Mouse (Mus musculus): ENCODE data around the gene Tmem184a. TPM values are rescaled to one million over a fixed set of nuclear protein-coding genes. Genes with fewer than 3 reads are reported as not detected.

Gene Tmem184a
- 0.80 and 0.85 TPM in 2 replicates for polyA plus RNA-seq (2015; fragmentation: Nextera tagmentation; extraction: Ambion mirVana)

GRCm38 (mm10) chr5:139819538-139820181 is at the start of gene Tmem184a:
Gene Tmem184a, minus strand, starts transcription at chr5:139819917.

DNA sequence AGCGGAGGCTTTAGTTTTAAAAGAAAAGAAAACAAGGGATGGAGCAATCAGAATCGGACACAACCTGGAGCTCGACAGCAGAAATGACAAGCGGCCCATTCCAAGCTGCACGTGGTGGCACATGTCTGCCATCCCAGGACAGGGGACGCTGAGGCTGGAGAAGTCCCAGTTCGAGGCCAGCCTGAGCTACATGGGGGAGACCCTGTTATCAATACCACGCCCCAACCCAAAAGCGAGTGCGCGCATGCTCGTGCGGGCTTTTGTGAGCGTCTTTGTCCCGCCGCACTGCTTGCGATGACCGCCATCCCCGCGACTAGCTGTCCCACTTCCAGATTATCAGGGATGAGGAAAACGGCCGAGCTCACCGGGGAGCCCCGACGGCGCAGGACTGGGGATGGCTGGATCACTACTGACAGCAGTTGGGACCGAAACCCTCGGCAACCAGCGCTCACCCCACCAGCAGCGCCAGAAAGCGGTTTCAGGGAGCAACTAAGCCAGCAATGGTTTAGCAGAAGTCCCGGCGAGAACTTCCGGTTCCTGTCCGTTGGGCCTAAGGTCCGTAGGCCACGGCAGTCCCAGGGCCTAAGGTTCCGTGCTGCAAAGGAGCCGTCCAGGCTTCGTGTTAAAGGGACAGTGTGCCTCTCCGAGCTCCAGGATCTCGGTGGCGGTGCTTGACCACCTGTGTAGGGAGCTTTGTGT is 6.8 kb upstream of the Tmem184a start, which contains the start of the genes Gm26938 and Psmg3:
TSS of gene Gm26938 (minus strand) at position 51 of the 699 bp plus-strand sequence.
TSS of gene Psmg3 (minus strand) at position 529 of the 699 bp plus-strand sequence.

DNA sequence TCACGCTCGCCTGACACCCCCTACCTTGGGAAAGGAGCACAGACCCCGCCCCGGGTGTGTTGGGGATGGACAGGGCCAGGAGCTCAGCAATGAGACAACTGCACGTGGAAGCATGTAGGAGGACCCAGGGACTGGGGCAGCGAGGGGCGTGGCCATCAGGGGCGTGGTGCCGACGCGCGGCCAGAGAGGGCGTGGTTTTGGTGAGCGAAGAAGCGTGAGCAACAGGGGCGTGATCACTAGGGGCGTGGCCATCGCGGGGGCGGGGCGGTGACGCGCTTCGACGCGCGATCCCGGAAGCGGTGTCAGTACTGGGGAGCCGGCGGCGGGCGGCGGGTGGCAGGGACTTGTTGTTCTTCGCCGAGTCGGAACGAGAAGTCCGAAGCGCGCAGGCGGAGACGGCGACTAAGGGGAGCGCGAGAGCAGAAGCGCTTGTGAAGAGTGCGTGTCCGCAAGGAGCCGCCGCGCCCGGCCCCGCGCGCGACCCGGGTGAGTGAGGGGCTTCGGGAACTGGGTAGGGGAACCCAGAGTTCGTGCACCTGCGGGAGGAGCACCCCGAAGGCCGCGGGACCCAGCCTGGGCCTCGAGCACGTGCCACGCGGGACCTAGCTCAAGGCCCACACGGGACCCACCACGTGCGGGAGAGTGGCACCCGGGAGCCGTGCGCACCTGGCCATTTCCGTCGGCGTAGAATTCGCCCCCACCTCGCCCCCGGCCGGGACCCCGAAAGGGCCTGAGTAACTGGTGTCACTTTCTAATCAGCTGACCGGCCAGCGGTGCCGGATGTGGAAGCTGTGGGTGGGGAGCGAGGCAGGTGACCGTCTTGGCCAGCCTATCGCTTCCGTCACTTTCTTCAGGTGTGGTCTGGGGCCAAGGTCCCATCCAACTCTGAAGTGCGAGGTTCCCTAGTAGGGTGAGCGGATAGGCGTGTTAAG is 28.2 kb downstream of the Tmem184a start, which contains the start of gene Mafk:
TSS of gene Mafk (plus strand) at position 287 of the 932 bp plus-strand sequence.

GRCm38 (mm10) chr5:139775216-139775926 is 44.3 kb downstream of the Tmem184a start, which contains the start of gene Ints1:
Gene Ints1, minus strand, starts transcription at chr5:139775674.

Other genes starting within 250 kb of the Tmem184a start
- gene Micall2, start 83.6 kb downstream of the Tmem184a start, polyA plus RNA-seq (2015; fragmentation: Nextera tagmentation; extraction: Ambion mirVana) = 12.3 and 12.4 TPM in 2 replicates
- 14.0 and 14.6 TPM in 2 replicates for gene Ints1, start 44.2 kb downstream of the Tmem184a start, polyA plus RNA-seq (2015; fragmentation: Nextera tagmentation; extraction: Ambion mirVana)
- 32.4 and 34.7 TPM in 2 replicates for gene Mafk, start 28.4 kb downstream of the Tmem184a start, polyA plus RNA-seq (2015; fragmentation: Nextera tagmentation; extraction: Ambion mirVana)
- not detected in 2 replicates for gene Gm26938, start 6.5 kb upstream of the Tmem184a start, polyA plus RNA-seq (2015; fragmentation: Nextera tagmentation; extraction: Ambion mirVana)
- gene Psmg3, start 7.0 kb upstream of the Tmem184a start, polyA plus RNA-seq (2015; fragmentation: Nextera tagmentation; extraction: Ambion mirVana) = 69.0 and 72.4 TPM in 2 replicates
- 0.11 and 0.23 TPM in 2 replicates for gene Elfn1, start 88.0 kb upstream of the Tmem184a start, polyA plus RNA-seq (2015; fragmentation: Nextera tagmentation; extraction: Ambion mirVana)